Mouse (Mus musculus): ENCODE measurements around the gene B3gnt5.
"Not testable (repeated sequence)": the region's sequence is repeated elsewhere in the genome, so short reads cannot be mapped to it uniquely, and the experiment has no call there.

B3gnt5 gene

DNA sequence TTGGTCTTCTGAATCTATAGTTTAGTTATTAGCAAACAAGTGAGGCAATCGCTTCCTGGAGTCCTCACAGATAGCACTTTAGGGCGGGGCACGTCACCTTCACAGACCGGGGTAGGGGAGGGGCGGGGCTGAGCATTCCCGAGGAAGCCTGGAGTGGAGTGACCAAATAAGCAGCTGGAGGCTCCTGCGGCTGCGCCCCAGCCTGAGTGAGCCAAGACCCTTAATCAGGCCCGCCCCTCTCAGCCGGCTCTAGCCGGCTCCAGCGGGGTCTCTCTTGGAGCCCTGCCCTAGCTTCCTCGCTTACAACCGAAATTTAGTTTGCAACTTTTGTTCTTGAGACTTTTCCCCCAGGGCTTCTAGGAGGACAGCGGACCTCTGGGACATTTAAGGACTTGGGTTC lies at the start of gene B3gnt5:
TSS of gene B3gnt5 (plus strand) at position 135 of the 400 bp plus-strand sequence.
- no peak for DNase-seq (ENCODE audit: low spot score)

DNA sequence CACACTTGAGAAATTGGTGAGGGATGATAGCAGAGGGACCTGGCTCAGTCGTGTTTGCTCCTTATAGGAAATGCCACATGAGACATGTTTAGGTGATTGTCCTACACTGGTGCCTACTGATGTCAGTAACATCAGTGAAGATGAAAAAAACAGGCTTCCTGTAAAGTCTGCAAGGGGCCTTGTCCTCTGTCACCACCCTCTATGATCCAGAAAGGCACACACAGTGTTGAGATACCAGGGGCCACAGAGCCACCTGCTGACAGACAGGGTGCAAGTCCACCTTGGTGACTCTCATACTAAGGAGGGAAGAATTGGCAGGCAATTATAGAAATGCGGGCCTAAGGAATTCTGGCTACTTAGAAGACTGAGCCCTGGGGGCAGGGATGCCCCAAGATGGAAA lies 39.0 kb upstream of the B3gnt5 start:
- no peak for DNase-seq (ENCODE audit: low spot score)

DNA sequence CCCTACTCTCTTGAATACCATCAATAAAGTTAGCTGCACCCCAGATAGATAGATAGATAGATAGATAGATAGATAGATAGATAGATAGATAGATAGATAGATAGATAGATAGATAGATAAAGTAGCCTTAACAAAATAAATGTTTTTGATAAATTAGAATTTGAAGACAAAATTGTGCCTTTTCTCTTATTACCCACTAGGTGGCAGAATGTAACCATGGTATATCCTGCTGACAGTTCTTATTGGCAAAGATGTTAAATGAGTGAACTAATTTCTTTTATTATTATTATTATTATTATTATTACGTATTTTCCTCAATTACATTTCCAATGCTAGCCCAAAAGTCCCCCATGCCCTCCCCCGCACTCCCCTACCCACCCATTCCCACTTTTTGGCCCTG lies 35.9 kb upstream of the B3gnt5 start:
- not testable (repeated sequence) for DNase-seq (ENCODE audit: low spot score)

DNA sequence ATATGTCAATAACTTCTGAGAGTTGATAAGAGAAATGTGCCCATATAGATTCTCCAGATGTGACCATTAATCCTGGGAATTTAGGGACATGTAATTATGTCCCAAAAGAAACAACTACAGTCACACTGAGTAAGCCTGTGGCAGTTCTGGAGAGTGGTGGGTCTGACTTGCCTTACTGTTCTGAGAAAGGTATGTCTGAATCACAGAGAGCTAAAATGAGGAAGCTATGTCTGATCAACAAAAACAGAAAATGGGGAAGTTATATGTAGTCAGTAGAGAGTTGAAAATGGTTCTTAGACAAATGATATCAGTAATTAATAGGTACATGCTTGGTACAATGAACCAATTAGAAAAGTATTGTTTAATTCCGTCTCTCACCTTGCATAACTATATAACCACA lies 27.1 kb upstream of the B3gnt5 start:
- no peak for DNase-seq (ENCODE audit: low spot score)

GRCm38 (mm10) chr16:19760505-19761496 lies 793 bp downstream of the B3gnt5 start:
- no peak for DNase-seq (ENCODE audit: low spot score)

- DNase-seq (ENCODE audit: low spot score): no peak
These were observed 1.7 kb downstream of the B3gnt5 start for GRCm38 (mm10) chr16:19761691-19762090.

- no peak for DNase-seq (ENCODE audit: low spot score)
These were observed 6.1 kb downstream of the B3gnt5 start for GRCm38 (mm10) chr16:19766107-19766506.

GRCm38 (mm10) chr16:19768046-19768445 lies 8.0 kb downstream of the B3gnt5 start:
- no peak for DNase-seq (ENCODE audit: low spot score)

- no peak for DNase-seq (ENCODE audit: low spot score)
These were observed 12.0 kb downstream of the B3gnt5 start for GRCm38 (mm10) chr16:19772013-19772412.

DNA sequence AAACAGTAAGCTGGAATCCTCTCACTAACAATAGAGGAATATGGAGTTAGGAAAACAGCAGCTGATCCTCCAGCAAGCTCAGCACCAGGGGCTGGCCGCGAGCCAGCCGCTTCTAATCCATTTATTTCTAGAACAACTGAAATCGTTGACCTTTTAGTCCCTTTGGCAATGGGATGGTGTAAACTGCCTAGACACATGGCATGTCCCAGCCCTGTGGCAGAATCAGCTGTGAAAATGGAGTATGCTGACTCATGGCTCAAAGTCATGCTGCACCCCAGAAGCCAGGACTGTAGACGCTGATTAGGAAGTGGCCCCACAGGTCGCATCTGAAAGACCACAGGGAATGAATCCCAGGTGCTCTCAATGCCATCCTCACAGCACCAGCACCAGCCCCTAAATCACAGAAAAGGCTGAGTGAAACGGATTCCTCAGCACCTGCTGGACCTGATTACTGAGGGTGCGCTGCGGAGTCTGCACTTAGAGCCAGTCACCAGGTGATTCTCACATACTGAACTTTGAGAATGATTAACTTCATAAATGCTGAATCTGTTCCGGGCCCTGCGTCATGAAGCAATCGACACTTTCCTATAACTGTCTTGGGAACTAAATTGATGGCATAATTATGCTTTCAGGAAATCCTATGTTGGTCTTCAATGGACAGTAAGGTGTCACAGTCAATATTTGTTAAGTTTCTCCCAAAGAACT lies 26.5 kb downstream of the B3gnt5 start:
- DNase-seq (ENCODE audit: low spot score): no peak

DNA sequence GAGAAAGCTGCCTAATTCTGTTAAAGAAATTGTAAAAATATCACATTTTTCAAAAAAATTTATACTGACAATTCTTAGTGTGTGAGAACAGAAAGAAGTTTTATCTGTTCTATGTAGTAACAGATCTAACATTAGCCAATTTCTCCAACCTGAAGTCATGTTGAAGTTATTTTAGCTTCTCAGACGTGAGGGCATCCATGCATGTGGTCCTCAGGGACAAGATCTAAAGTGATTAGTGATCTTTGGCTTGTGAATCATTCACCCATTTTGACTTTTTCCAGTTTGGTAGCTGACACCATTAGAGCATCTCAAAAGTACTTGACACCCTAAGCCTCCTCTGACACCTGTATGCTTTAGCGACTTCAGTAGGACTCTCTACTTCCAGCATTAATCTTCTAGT lies 29.9 kb downstream of the B3gnt5 start:
- DNase-seq (ENCODE audit: low spot score): no peak

GRCm38 (mm10) chr16:19818801-19819200 lies 58.8 kb downstream of the B3gnt5 start:
- DNase-seq (ENCODE audit: low spot score): no peak

All from left cerebral cortex, adult 11 months (tissue).